Mouse (Mus musculus) cerebellum, adult 2 months (tissue): Measurements from ENCODE around the gene Gad1.

Experiments
- CTCF ChIP-seq: fragments of 200-500 bp; IDR thresholded peaks from 2 replicates; pipeline ENCODE4 v1.5.1; 2011; ENCODE audit warnings: low read depth, mild to moderate bottlenecking, control low read depth, low read length, moderate library complexity, borderline replicate concordance; ENCODE audit not compliant: insufficient read depth
- POLR2A ChIP-seq: fragments of 200-500 bp; IDR thresholded peaks from 2 replicates; pipeline ENCODE4 v1.6.1; 2011; ENCODE audit warnings: low read length, control low read depth, borderline replicate concordance; ENCODE audit not compliant: insufficient read depth

DNA sequence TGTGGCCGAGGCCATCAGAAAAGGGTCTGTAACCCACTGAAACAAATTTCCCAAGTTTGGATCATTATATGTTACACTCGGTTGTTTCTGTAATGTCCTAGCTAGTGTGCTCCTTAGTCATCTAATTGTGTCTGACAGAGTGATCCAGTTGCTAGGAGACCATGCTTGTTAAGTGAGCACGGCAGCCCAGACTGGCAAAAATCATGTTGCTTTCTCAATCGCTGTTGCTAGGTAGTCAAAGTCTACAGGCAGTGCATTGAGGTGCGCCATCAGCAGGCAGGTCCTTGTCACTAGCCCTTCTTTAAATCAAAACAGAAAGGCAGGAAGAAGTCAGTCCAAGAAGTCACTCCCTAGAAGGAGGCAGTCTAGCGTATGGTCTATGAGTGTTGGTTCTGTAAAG is 39.6 kb downstream of the Gad1 start:
- TF ChIP-seq CTCF (no peak), POLR2A (no peak)
